Mouse (Mus musculus) mesoderm, embryonic 11.5 days (tissue): ENCODE results near the gene Mb.

ENCODE experiments used
- DNase-seq: peaks from one replicate; pipeline ENCODE4 v3.0.0-alpha.2; 2012; ENCODE audit warnings: low read depth, low spot score

The Mb gene

DNA sequence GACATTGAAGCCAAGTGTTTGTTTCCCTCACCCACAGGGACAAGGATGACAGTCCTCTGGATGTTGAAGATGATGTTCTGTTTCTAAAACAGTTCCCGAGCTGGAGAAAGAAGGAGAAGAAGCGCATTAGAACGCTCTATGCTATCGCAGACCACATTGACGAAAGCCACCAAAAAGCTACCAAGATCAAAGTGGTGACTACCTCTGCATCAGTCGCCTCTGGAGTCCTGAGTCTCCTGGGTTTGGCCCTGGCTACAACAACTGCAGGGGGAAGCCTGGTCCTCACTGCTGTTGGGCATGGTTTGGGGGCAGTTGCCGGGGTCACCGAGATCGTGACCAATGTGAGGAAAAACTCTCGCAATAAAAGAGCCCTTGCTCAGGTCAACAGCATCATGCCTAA, at the start of gene Mb:
Gene Mb, minus strand, starts transcription at position 101 of the 400 bp plus-strand sequence.
- no peak for DNase-seq

GRCm38 (mm10) chr15:77099756-77100155, 49.3 kb upstream of the Mb start:
- DNase-seq, result no peak

- DNase-seq, result no peak
Measured at GRCm38 (mm10) chr15:77097358-77097757, 46.9 kb upstream of the Mb start.

DNA sequence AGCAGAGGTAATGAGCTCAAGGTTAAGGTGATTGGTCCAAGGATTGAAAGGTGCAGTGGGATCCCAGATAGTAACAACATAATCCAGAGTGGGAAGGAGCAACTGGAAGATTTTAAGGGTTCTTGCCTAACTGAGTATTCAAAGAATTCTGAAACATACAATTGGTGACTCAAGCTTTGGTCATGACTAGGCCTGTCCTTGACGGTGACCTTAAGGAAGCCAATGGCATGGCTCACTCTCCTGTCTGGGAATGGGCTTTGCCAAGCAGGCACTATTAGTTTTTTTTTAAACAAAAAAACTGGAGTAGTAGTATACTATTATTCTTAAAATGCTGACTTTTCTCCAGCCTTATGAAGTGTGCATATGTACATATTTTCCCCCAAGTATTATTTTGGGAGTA, 44.7 kb upstream of the Mb start:
- DNase-seq, result no peak

DNA sequence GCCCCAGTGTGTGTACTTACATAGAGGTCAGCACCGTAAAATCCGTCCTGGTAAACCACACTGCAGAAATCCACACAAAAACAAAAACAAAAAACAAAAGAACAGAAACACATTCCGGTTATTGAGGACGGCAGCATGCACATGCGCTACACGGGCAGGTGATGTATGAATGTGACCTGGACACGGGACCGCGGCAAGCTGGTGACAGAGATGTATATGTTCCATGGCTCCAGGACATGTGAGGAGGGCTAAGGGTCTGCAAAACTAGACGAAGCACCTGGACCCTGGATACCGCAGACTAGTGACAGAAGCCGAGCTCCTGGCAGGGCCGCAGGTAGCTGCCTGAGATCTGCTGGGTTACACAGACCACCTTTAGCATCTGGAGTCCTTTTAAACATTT, 44.0 kb upstream of the Mb start:
- no peak for DNase-seq

DNA sequence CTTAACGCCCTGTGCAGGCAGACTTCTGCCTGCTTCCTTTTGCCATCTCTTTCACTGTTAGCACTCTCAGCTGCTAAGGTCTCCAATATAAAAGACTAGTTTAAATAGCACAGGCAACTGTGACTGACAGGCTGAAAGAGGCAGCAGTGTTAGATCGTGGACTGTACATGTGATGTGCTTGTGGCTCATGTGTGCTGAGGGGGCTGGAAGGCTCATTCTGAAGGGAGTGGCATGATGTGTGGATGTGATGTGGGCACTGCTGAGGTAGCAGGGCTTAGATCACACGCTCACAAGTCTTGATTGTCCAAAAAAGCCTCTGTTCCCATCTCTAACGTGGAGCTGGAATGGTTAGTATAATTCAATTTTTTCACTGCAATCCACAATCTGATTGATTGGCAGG, 40.9 kb upstream of the Mb start:
- DNase-seq, result no peak

- no peak for DNase-seq
Measured at GRCm38 (mm10) chr15:77090531-77090930, 40.1 kb upstream of the Mb start.

- DNase-seq, result no peak
Measured at GRCm38 (mm10) chr15:77089249-77089648, 38.8 kb upstream of the Mb start.

- DNase-seq, result no peak
Measured at GRCm38 (mm10) chr15:77086488-77086887, 36.0 kb upstream of the Mb start.

DNA sequence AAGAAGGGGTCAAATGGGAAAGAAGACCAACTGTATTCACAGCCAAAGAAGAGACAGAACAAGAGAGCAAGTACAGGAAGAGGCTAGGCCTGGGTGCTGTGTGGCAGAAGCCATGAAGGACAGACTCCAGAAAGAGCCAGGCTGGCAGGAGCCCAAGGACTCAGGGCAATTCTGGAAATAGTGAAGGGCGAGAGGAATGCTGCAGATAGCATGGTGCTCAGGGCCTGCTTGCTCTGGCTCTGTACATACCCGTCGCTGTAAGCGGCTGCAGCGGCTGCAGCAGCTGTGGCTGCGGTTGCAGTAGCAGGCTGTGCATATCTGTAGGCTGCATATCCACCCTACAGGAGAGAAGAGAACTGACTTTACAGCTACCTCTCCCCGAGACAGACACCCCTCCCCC, 35.3 kb upstream of the Mb start:
- DNase-seq, result no peak

DNA sequence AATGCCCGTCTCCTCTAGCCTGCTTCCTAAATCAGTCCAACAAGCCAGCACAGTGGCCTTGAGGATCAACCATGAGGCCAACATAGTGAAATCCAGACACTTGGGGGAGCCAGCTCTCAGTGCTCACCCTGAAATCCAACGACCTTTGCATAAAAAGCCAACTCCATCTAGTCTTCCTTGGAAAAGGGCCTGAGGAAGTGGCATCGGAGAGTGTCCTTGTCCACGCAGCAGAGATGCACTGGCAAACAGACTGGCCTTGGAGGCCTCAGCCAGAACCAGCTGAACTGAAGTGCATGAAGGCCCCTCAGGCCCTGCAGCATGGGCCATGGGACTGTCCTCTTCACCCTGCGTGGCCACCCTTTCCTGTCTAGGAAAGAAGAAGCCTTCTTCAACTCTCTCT, 31.0 kb upstream of the Mb start:
- no peak for DNase-seq

- no peak for DNase-seq
Measured at GRCm38 (mm10) chr15:77080684-77081254, 30.3 kb upstream of the Mb start.

DNA sequence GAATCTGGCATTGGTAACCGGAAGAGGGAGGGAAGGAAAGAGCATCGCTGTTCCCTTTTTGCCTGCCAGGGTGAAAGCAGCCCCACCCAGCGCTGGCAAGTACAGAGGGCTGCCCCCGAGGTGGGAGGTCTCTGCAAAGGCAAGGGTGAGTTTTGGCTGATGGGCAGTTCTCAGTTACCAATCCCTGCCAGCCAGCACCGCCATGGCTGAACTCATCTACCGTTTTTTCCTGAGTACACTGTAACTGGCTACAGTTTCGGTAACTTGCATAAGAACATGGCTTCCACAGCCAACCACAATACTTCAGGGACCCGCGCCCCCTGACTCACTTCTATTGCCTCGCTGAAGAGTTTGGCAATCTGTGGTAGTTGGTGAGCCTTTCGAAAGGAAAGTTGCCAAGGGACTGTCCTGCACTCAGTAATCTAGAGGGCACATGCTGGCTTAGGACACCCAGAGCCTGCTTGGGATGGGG, 29.5 kb upstream of the Mb start:
- DNase-seq, result no peak

DNA sequence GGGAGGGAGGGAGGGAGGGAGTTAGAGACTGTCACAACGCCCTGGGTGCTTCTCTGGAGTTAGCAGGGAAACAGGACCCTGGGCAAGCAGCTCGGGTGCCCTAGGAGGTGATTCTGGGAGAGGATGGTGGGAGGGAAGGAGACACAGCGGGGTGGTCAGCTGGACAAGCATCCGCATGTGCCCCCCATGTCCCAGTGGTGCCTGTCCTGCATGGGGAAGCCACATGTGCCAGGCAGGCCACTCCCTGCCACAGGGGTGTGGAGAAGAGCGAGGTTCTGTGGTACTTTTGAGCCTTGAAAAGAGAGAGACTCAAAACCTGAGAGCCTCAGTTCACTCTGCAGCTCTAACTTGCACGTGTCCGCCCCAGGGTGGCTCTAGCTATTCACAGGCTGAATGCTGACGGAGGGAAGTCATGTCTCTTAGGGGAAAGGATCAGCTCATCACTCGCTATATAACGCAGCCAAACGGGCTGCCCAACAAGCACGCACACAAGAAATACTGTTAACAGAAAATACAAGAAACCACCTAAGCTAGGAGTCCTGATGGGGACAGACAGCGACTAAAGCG, 28.9 kb upstream of the Mb start:
- DNase-seq, result no peak

DNA sequence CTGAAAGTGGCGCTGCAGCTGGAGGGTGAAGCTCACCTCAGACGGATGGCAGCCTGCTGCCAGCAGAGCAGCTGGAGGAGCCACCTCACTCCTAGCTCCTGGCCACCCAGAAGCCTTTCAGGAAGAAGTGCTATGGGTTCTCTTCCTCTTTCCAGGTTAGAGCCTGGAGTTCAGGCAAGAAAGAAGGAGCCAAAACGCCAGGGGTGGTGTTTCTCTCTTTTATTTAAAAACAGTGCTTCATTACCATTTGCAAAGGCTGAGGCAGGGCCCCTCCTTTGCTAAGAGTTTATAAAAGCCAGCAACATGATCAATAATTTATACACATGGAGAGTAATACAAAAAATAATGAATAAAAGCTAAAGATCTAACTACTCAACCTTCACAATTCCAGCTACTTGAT, 28.3 kb upstream of the Mb start:
- no peak for DNase-seq

- DNase-seq, result no peak
Measured at GRCm38 (mm10) chr15:77077906-77078305, 27.4 kb upstream of the Mb start.

GRCm38 (mm10) chr15:77076523-77076922, 26.1 kb upstream of the Mb start:
- no peak for DNase-seq

DNA sequence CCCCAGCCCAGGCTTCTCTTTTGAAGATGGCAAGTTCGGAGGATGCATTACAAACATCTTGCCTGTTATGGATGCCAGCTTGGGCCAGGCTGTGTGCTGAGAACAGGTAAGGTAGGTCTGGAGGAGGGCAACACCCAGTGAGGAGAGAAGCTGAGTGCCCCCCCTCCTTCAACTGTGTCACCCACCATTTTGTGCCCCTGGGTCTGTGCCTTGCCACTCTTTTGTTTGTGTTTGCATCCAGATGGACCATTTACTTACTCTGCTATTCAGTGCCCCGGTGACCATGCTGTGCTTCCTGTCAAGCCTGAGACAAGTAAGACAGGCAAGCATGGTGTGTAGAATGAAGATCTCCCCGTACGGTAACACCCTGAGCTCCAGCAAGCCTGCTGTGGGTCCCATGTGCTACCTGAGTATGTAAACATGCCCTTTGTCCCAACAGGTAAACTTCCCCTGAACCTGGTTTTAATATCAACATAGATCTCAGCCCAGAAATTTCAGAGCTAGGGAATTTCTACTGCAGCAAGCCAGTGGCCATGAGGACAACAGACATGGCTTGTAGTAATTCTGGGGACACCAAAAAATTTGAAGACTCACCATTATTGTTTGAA, 22.2 kb upstream of the Mb start:
- DNase-seq, result no peak

- peak; percentile 43 for DNase-seq
Measured at GRCm38 (mm10) chr15:77071501-77071900, 21.0 kb upstream of the Mb start.

- no peak for DNase-seq
Measured at GRCm38 (mm10) chr15:77070745-77071268, 20.3 kb upstream of the Mb start.

DNA sequence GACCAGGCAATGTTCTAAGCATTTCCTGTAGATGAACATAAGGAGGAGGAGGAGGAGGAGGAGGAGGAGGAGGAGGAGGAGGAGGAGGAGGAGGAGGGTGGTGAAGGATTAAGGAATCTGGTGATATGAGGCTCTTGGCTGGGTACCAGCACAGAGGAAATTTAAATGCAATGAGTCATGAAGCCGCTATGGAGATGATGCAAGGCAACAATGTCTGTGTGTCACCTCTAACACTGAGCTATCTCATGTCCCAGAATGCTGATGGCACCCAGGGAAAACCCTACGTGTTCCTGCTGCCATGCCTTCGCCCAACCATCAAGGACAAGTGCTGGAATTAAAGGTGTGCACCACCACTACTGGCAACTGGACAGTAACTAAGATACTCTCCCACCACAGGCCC, 18.5 kb upstream of the Mb start:
- no peak for DNase-seq

- no peak for DNase-seq
Measured at GRCm38 (mm10) chr15:77068439-77068861, 18.0 kb upstream of the Mb start.

DNA sequence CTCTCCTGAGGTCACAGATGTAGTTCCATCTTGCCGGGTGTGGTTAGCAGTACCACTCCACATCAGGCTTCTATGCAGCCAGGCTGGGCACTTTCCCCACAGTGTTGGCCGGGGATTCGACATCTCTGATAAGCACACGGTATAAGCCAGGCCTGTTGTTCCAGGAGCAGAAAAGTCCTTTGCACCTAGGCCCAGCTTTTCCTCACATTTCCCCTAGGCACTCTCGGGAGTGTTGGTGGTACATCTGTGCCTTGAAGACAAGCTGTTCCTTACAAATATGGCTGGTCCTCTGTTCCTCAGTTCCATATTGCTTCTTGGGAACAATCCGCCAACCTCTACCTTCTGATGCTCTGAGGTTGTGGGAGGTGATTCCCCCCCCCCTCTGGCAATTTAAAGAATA, 15.8 kb upstream of the Mb start:
- no peak for DNase-seq
